Mouse (Mus musculus) lung, embryonic 16.5 days (tissue): ENCODE data around the gene Mroh8. TPM values are rescaled to one million over a fixed set of nuclear protein-coding genes. Genes with fewer than 3 reads are reported as not detected.
A peak's percentile ranks its signal among the peaks of the same experiment; 100 is the strongest.

Experiments
- ATAC-seq: fragments of 200-750 bp; cut with Nextera tagmentation; 2 replicates; pipeline ENCODE4 v1.8.0; 2017; ENCODE audit warnings: low read depth, mild to moderate bottlenecking, moderate library complexity
- H3K27ac ChIP-seq: fragments of 300-500 bp; sonication (generic); 2 replicates; pipeline ENCODE4 v1.5.1; 2014; ENCODE audit warnings: mild to moderate bottlenecking, control low read depth, low read length
- H3K27me3 ChIP-seq: fragments of 300-500 bp; sonication (generic); 2 replicates; pipeline ENCODE4 v1.6.1; 2014; ENCODE audit warnings: low read depth, low read length, mixed read lengths; ENCODE audit not compliant: control insufficient read depth, insufficient read depth
- H3K36me3 ChIP-seq: fragments of 300-500 bp; sonication (generic); 2 replicates; pipeline ENCODE4 v1.6.1; 2014; ENCODE audit warnings: low read length; ENCODE audit not compliant: control insufficient read depth, insufficient read depth
- H3K4me1 ChIP-seq: fragments of 300-500 bp; sonication (generic); replicated peaks from 2 replicates; pipeline ENCODE4 v1.6.1; 2014; ENCODE audit warnings: low read length, mixed read lengths; ENCODE audit not compliant: control insufficient read depth, insufficient read depth
- H3K4me2 ChIP-seq: fragments of 300-500 bp; sonication (generic); 2 replicates; pipeline ENCODE4 v1.6.1; 2014; ENCODE audit warnings: low read depth, low read length, control low read depth
- H3K4me3 ChIP-seq: fragments of 300-500 bp; sonication (generic); 2 replicates; pipeline ENCODE4 v1.5.1; 2014; ENCODE audit warnings: mild to moderate bottlenecking, low read length, control low read depth
- H3K9ac ChIP-seq: fragments of 300-500 bp; sonication (generic); 2 replicates; pipeline ENCODE4 v1.6.1; 2014; ENCODE audit warnings: low read length, control low read depth
- H3K9me3 ChIP-seq: fragments of 300-500 bp; sonication (generic); 2 replicates; pipeline ENCODE4 v1.6.1; 2016; ENCODE audit warnings: low read length; ENCODE audit not compliant: control insufficient read depth
- WGBS: fragments of 180-500 bp; shearing (Covaris S2); extraction: QIAGEN DNeasy Blood & Tissue Kit; methylation state at CpG from one replicate; pipeline ENCODE4 v1.1.7; 2014; 5-methylcytosine and 5-hydroxymethylcytosine counted together
- polyA plus RNA-seq: library from polyadenylated mRNA; unstranded; fragments of >200 nt; fragmentation: Nextera tagmentation; extraction: Ambion mirVana; gene quantifications from 2 replicates; pipeline ENCODE4 v1.2.1, GENCODE M21; 2015

Mroh8 gene
- polyA plus RNA-seq = 0.25 and 0.59 TPM in 2 replicates

DNA sequence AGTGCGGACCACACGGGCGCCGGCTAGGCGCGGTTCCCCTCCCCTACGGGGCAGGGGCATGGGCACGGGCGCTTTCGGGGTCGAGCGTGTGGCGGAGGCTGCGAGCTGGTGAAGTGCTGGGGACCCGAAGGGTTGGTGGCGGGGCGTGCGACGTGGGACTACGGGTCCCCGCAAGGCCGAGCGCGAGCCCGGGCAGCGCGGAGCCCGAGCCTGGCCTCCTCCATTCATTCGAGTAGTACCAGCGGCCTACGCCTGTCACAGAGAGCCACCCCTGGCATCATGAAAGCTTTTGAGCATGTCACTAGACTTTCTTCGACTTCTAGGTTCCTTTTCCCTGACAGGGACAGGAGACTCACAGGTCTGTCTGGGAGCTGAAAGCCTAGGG, at the start of gene Mroh8:
Mroh8 (minus strand) TSS at position 134 of the 385 bp plus-strand sequence.
- 0% methylated on average over 30 of the region's 32 CpGs for WGBS
- Histone ChIP-seq H3K9me3 (no peaks in the 10 kb centered on the region), H3K27me3 (no peaks in the 10 kb centered on the region), H3K4me3 (peak within 1 kb of the TSS; percentile 97), H3K27ac (peak within 1 kb of the TSS; percentile 95), H3K9ac (peak within 1 kb of the TSS; percentile 97), H3K4me2 (peak within 1 kb of the TSS; percentile 82), H3K36me3 (peaks cover 10% of the 10 kb centered on the region; the same call in 1 of the 2 replicates), H3K4me1 (peaks cover 16% of the 10 kb centered on the region)
- ATAC-seq = peak; percentile 68

DNA sequence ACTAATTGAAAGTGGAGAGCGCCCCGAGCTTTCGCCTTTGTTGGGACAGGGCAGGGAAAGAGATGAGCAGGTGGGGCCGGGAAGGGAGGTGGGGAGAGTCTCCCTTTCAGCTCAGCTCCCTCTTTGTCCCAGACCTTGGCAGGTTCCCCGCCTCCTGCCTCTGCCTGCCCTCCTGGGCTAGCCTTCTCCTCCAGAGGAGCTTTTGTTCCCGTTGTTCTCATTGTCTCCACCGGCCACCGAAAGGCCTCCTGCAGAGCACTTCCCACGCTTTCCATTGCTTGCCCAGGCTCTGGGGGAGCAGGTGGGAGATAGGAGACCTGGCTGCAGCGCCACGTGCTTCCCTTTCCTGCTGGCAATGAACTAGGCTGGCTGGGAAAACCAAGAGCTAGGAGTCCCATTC, 49.2 kb upstream of the Mroh8 start:
- 45% methylated on average over 11 of the region's 11 CpGs for WGBS
- Histone ChIP-seq H3K4me3 (no peak overlapping the region), H3K9me3 (no peaks in the 10 kb centered on the region), H3K4me2 (no peak overlapping the region), H3K4me1 (no peaks in the 10 kb centered on the region), H3K36me3 (peaks cover 21% of the 10 kb centered on the region), H3K9ac (no peak overlapping the region), H3K27me3 (no peaks in the 10 kb centered on the region), H3K27ac (no peak overlapping the region)
- ATAC-seq = no peak

DNA sequence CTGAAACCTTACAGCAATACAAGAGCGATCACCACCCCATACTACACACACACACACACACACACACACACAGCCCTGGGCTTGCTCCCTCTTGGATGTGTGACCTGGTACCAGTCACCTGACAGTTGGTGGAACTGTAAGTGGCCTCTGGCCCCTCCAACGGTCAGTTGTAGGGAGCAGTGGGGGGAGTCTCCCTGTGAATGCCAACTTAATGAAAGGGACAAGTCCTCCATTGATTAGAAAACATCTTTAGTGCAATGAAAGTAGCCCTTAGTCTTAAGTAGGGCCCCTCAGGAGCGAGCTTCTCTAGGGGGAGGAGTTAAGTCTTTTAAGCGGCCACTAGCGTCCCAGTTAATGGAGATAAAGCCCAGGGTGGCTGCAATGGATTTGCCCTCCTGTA, 48.8 kb upstream of the Mroh8 start:
- H3K9me3 ChIP-seq = no peaks in the 10 kb centered on the region
- H3K27me3 ChIP-seq = no peaks in the 10 kb centered on the region
- no peak for ATAC-seq
- H3K36me3 ChIP-seq = peaks cover 26% of the 10 kb centered on the region
- no peak overlapping the region for H3K4me2 ChIP-seq
- H3K4me1 ChIP-seq = no peaks in the 10 kb centered on the region
- 44% methylated on average over 5 of the region's 5 CpGs for WGBS
- H3K4me3 ChIP-seq = no peak overlapping the region
- H3K9ac ChIP-seq = no peak overlapping the region
- H3K27ac ChIP-seq = no peak overlapping the region

DNA sequence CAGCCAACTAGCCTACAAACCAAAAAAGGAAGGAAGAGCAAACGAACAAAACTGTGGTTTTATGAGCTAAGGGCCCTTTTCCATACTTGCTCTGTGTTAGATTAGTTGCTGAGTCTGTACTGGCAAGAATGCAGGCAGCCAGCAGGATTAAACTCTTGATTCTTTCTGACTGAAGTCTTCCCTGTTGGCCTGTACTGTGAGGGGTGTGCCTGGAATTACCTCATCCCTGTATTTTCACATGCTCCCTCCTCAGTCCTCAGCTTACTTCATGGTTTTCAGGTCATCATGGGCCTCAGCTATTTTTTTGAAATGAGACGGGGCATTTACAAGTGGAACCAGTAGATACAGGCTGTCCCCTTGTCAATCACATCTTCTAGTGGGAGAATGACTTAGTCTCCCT, 45.9 kb upstream of the Mroh8 start:
- no peak overlapping the region for H3K4me2 ChIP-seq
- H3K9ac ChIP-seq = no peak overlapping the region
- H3K36me3 ChIP-seq = peaks cover 47% of the 10 kb centered on the region
- H3K27ac ChIP-seq = no peak overlapping the region
- H3K4me1 ChIP-seq = no peaks in the 10 kb centered on the region
- 69% methylated on average over 2 of the region's 2 CpGs for WGBS
- H3K27me3 ChIP-seq = no peaks in the 10 kb centered on the region
- H3K9me3 ChIP-seq = no peaks in the 10 kb centered on the region
- H3K4me3 ChIP-seq = no peak overlapping the region
- ATAC-seq = no peak

DNA sequence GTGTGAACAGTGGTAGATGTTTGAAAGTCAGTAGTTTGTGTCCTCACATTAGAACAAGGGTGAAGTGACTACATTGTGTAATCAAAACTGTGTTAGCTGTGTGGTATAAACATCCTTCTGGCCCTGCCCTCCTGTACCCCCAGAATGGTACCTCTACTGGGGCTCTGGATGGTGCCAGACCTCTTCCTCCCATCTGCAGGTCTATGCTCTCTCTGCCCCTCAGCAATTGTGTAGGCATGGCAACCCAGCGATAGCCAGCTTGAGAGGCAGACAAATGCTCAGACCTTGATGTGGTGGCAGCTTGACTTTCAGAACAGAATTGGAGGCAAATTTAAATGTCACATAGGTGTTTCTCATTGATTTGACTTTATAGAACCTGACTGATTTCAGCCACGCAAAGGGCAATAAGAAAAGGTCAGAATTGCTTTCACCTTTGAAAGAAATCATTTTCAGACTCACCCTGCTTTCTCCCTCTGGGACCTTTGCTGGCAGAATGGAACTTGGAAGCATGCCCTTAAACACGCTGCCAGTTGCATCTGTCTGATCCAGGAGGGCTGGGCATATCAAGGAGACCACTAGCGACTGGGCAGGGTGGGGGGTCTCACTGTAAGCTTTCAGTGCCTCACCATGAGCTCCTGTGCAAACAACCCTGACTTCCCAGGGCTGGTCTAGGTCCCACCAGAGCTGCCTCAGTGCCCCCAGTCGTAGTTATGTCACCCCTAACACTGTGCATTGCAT, 42.8 kb upstream of the Mroh8 start:
- Histone ChIP-seq H3K4me2 (no peak overlapping the region), H3K4me3 (no peak overlapping the region), H3K9me3 (no peaks in the 10 kb centered on the region), H3K9ac (no peak overlapping the region), H3K27me3 (no peaks in the 10 kb centered on the region), H3K4me1 (no peaks in the 10 kb centered on the region), H3K27ac (no peak overlapping the region), H3K36me3 (peaks cover 53% of the 10 kb centered on the region)
- WGBS = 78% methylated on average over 5 of the region's 5 CpGs
- no peak for ATAC-seq

DNA sequence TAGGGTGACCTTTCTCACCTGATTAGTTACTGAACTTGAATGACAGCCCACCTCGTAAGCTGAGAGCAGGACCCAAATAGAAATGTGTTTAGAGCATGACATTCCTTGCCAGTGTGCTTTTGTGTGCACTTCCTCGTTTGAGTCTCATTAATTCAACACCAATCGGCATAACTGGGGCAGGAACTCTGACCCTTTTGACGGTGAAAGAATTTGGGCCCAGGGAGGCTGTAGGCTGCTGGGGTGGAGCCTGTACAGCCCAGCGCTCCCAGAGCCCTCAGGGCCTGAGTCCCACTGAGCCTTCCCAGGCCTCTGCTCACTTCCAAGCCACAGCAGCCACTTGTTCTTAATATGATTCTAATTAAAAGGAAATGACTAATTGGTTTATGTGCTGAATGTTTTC, 41.5 kb upstream of the Mroh8 start:
- ATAC-seq = no peak
- no peak overlapping the region for H3K4me3 ChIP-seq
- H3K4me1 ChIP-seq = no peaks in the 10 kb centered on the region; the same call in 1 of the 2 replicates
- no peak overlapping the region for H3K9ac ChIP-seq
- WGBS = 45% methylated on average over 5 of the region's 5 CpGs
- peaks cover 52% of the 10 kb centered on the region for H3K36me3 ChIP-seq
- no peaks in the 10 kb centered on the region for H3K9me3 ChIP-seq
- no peak overlapping the region for H3K4me2 ChIP-seq
- H3K27me3 ChIP-seq = no peaks in the 10 kb centered on the region
- H3K27ac ChIP-seq = no peak overlapping the region

DNA sequence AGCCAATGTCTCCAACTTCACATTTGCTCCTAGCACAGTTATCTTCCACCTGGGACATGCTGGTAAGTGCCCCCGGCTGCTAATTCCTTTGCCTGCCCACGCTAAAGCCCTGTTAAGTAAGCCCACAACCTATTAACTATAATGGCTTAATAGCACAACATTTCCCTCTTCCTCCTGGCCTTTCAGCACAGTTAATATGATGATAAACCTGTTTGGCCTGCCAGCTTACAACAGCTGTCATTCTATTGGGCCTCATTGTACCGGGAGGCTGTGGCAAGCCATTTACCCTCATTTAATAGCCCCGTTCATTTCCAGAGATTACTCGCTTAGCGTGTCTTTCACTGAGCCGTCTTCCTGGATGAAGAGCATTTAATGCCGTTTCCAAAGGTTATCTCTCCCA, 40.8 kb upstream of the Mroh8 start:
- H3K4me1 ChIP-seq = no peaks in the 10 kb centered on the region; the same call in 1 of the 2 replicates
- H3K4me2 ChIP-seq = no peak overlapping the region
- no peaks in the 10 kb centered on the region for H3K27me3 ChIP-seq
- peaks cover 52% of the 10 kb centered on the region for H3K36me3 ChIP-seq
- H3K27ac ChIP-seq = 0 out of 2 replicates have a peak overlapping the region, but pooled peaks have one; percentile 14
- H3K9ac ChIP-seq = no peak overlapping the region
- ATAC-seq = no peak
- 85% methylated on average over 8 of the region's 8 CpGs for WGBS
- H3K9me3 ChIP-seq = no peaks in the 10 kb centered on the region
- no peak overlapping the region for H3K4me3 ChIP-seq

DNA sequence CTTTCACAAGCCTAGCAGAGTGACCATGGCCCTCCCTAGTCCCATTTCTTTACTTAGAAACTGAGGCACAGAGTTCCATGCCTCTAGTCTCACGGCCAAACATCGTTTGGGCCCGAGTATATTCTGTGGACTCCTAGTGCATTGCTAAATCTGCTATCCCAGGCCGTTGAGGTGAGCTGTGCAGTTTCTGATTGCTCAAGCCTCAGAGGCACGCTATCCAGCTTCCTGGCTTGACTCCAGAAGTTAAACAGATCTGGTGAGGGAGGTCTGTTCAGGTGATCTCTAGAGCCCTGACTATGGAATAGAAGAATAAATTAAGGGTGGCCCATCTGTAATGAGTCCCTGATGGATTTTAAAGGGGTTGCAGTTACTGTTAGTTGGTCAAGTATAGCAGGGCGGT, 37.9 kb upstream of the Mroh8 start:
- H3K4me2 ChIP-seq = no peak overlapping the region
- H3K9ac ChIP-seq = no peak overlapping the region
- WGBS = 69% methylated on average over 6 of the region's 6 CpGs
- H3K4me3 ChIP-seq = no peak overlapping the region
- H3K27ac ChIP-seq = peak overlapping the region; percentile 33
- H3K4me1 ChIP-seq = no peaks in the 10 kb centered on the region; the same call in 1 of the 2 replicates
- peaks cover 63% of the 10 kb centered on the region for H3K36me3 ChIP-seq
- peak; percentile 45; the same call in 1 of the 2 replicates for ATAC-seq
- H3K27me3 ChIP-seq = no peaks in the 10 kb centered on the region
- no peaks in the 10 kb centered on the region for H3K9me3 ChIP-seq

DNA sequence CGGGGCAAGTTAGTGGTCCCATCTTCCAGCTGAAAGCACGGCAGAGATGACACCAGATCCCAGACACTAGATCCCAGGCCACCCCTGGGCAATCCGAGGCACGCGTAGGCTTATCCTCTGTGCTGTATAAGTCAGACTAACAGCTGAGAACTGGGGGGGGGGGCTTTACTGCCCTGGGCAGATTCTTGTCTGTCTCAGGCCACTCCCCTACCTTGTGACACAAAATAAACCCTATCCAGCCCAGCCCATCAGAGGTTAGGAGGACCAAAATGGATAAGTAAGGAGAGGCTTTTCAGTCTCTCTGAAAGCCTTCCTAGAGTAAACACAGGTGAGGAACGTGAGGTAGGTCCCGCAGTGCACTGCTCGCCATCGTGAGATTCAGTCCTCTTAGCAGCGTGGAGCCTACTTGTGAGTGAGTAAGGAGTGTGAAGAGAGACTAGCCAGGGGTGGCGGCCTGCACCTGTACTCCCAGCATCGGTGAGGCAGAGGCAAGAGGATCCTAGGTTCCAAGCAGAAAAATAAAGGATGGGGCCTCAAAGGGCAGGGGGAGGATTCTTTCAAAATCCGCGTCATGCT, 37.1 kb upstream of the Mroh8 start:
- peak; percentile 75 for ATAC-seq
- Histone ChIP-seq H3K4me3 (no peak overlapping the region), H3K27me3 (no peaks in the 10 kb centered on the region), H3K27ac (peak overlapping the region; percentile 33), H3K9me3 (no peaks in the 10 kb centered on the region), H3K4me1 (no peaks in the 10 kb centered on the region; the same call in 1 of the 2 replicates), H3K4me2 (no peak overlapping the region), H3K9ac (no peak overlapping the region), H3K36me3 (peaks cover 64% of the 10 kb centered on the region)
- WGBS = 60% methylated on average over 14 of the region's 14 CpGs
